Mouse (Mus musculus): ENCODE measurements at regions not wholly inside any gene's neighbourhood (a gene's known extent, or its start where the extent isn't known, plus 50 kb on each side); places are given as distances from the start of the nearest gene placed in this dataset.

GRCm38 (mm10) chr8:49106531-49106930 lies 262.8 kb upstream of the Tenm3 start:
- no peak for TF ChIP-seq POLR2A (IDR thresholded peaks at IDR 0.05; ENCODE audit: borderline replicate concordance, extremely low read depth, insufficient read depth, insufficient read length)
- peaks cover 25% of the 10 kb centered on the region for H3K4me1 ChIP-seq (ENCODE audit: control insufficient read depth, insufficient read depth, low read length)
- H3K9me3 ChIP-seq (ENCODE audit: control insufficient read depth, low read length) = no peaks in the 10 kb centered on the region
- no peak overlapping the region for H3K27ac ChIP-seq (replicated peaks; ENCODE audit: low read depth, low read length)
- ATAC-seq (ENCODE audit: low FRiP score, low read depth) = peak; percentile 62
- no peak overlapping the region for H3K4me2 ChIP-seq (replicated peaks; ENCODE audit: low read depth, low read length, severe bottlenecking)
- no peaks in the 10 kb centered on the region for H3K36me3 ChIP-seq (ENCODE audit: control insufficient read depth, insufficient read depth, low read length)
- no peaks in the 10 kb centered on the region for H3K27me3 ChIP-seq (ENCODE audit: control insufficient read depth, insufficient read depth, low read length)
- no peak overlapping the region for H3K9ac ChIP-seq (ENCODE audit: low read depth, low read length, severe bottlenecking)
- H3K4me3 ChIP-seq (replicated peaks; ENCODE audit: low read length) = no peak overlapping the region
- 33% methylated on average over 3 of the region's 3 CpGs for WGBS
- peak; percentile 52 for DNase-seq (ENCODE audit: low spot score)

GRCm38 (mm10) chr8:49101156-49101555 lies 257.4 kb upstream of the Tenm3 start:
- Histone ChIP-seq H3K4me2 (replicated peaks; ENCODE audit: low read depth, low read length, severe bottlenecking) (no peak overlapping the region), H3K9ac (ENCODE audit: low read depth, low read length, severe bottlenecking) (no peak overlapping the region), H3K4me1 (ENCODE audit: control insufficient read depth, insufficient read depth, low read length) (peaks cover 4% of the 10 kb centered on the region; the same call in 1 of the 2 replicates), H3K27ac (replicated peaks; ENCODE audit: low read depth, low read length) (no peak overlapping the region), H3K27me3 (ENCODE audit: control insufficient read depth, insufficient read depth, low read length) (no peaks in the 10 kb centered on the region), H3K4me3 (replicated peaks; ENCODE audit: low read length) (no peak overlapping the region), H3K36me3 (ENCODE audit: control insufficient read depth, insufficient read depth, low read length) (no peaks in the 10 kb centered on the region), H3K9me3 (ENCODE audit: control insufficient read depth, low read length) (peaks cover 8% of the 10 kb centered on the region)
- no peak for ATAC-seq (ENCODE audit: low FRiP score, low read depth)
- 72% methylated on average over 7 of the region's 7 CpGs for WGBS
- no peak for TF ChIP-seq POLR2A (IDR thresholded peaks at IDR 0.05; ENCODE audit: borderline replicate concordance, extremely low read depth, insufficient read depth, insufficient read length)
- no peak for DNase-seq (ENCODE audit: low spot score)

- Histone ChIP-seq H3K4me1 (ENCODE audit: control insufficient read depth, insufficient read depth, low read length) (no peaks in the 10 kb centered on the region), H3K27me3 (ENCODE audit: control insufficient read depth, insufficient read depth, low read length) (no peaks in the 10 kb centered on the region), H3K4me2 (replicated peaks; ENCODE audit: low read depth, low read length, severe bottlenecking) (no peak overlapping the region), H3K9ac (ENCODE audit: low read depth, low read length, severe bottlenecking) (no peak overlapping the region), H3K9me3 (ENCODE audit: control insufficient read depth, low read length) (no peaks in the 10 kb centered on the region), H3K36me3 (ENCODE audit: control insufficient read depth, insufficient read depth, low read length) (no peaks in the 10 kb centered on the region), H3K27ac (replicated peaks; ENCODE audit: low read depth, low read length) (no peak overlapping the region), H3K4me3 (replicated peaks; ENCODE audit: low read length) (no peak overlapping the region)
- no peak for TF ChIP-seq POLR2A (IDR thresholded peaks at IDR 0.05; ENCODE audit: borderline replicate concordance, extremely low read depth, insufficient read depth, insufficient read length)
- ATAC-seq (ENCODE audit: low FRiP score, low read depth) (no peak), DNase-seq (ENCODE audit: low spot score) (no peak)
- WGBS = 80% methylated on average over 6 of the region's 6 CpGs
Observed at GRCm38 (mm10) chr8:49084191-49084875, 240.6 kb upstream of the Tenm3 start.

- H3K4me2 ChIP-seq (replicated peaks; ENCODE audit: low read depth, low read length, severe bottlenecking) = no peak overlapping the region
- no peaks in the 10 kb centered on the region for H3K27me3 ChIP-seq (ENCODE audit: control insufficient read depth, insufficient read depth, low read length)
- no peak for TF ChIP-seq POLR2A (IDR thresholded peaks at IDR 0.05; ENCODE audit: borderline replicate concordance, extremely low read depth, insufficient read depth, insufficient read length)
- no peak for ATAC-seq (ENCODE audit: low FRiP score, low read depth)
- no peak overlapping the region for H3K9ac ChIP-seq (ENCODE audit: low read depth, low read length, severe bottlenecking)
- no peak for DNase-seq (ENCODE audit: low spot score)
- H3K9me3 ChIP-seq (ENCODE audit: control insufficient read depth, low read length) = no peaks in the 10 kb centered on the region
- no peak overlapping the region for H3K27ac ChIP-seq (replicated peaks; ENCODE audit: low read depth, low read length)
- no peaks in the 10 kb centered on the region for H3K36me3 ChIP-seq (ENCODE audit: control insufficient read depth, insufficient read depth, low read length)
- no peaks in the 10 kb centered on the region for H3K4me1 ChIP-seq (ENCODE audit: control insufficient read depth, insufficient read depth, low read length)
- WGBS = 50% methylated on average over 5 of the region's 5 CpGs
- H3K4me3 ChIP-seq (replicated peaks; ENCODE audit: low read length) = no peak overlapping the region
Observed at GRCm38 (mm10) chr8:49069451-49069850, 225.7 kb upstream of the Tenm3 start.

- Histone ChIP-seq H3K27me3 (ENCODE audit: control insufficient read depth, insufficient read depth, low read length) (no peaks in the 10 kb centered on the region), H3K4me2 (replicated peaks; ENCODE audit: low read depth, low read length, severe bottlenecking) (no peak overlapping the region), H3K9me3 (ENCODE audit: control insufficient read depth, low read length) (no peaks in the 10 kb centered on the region), H3K4me3 (replicated peaks; ENCODE audit: low read length) (no peak overlapping the region), H3K4me1 (ENCODE audit: control insufficient read depth, insufficient read depth, low read length) (no peaks in the 10 kb centered on the region), H3K27ac (replicated peaks; ENCODE audit: low read depth, low read length) (no peak overlapping the region), H3K9ac (ENCODE audit: low read depth, low read length, severe bottlenecking) (no peak overlapping the region), H3K36me3 (ENCODE audit: control insufficient read depth, insufficient read depth, low read length) (no peaks in the 10 kb centered on the region)
- no peak for TF ChIP-seq POLR2A (IDR thresholded peaks at IDR 0.05; ENCODE audit: borderline replicate concordance, extremely low read depth, insufficient read depth, insufficient read length)
- no peak for DNase-seq (ENCODE audit: low spot score)
- ATAC-seq (ENCODE audit: low FRiP score, low read depth) = no peak
- 64% methylated on average over 3 of the region's 3 CpGs for WGBS
Observed at GRCm38 (mm10) chr8:49063256-49063655, 219.5 kb upstream of the Tenm3 start.

Measured in limb, embryonic 14.5 days (tissue).